Mouse (Mus musculus): ENCODE results near the gene Ifnar1. TPM values are rescaled to one million over a fixed set of nuclear protein-coding genes. Genes with fewer than 3 reads are reported as not detected.

The Ifnar1 gene
- polyA plus RNA-seq, 1 experiment from 2014 or later: 47.3 TPM

GRCm38 (mm10) chr16:91446778-91447511 is 38.1 kb upstream of the Ifnar1 start:
- Histone ChIP-seq H3K36me3 (ENCODE audit: control insufficient read depth, insufficient read depth, low read length) (no peaks in the 10 kb centered on the region), H3K27me3 (ENCODE audit: control insufficient read depth, insufficient read depth, low read length) (no peaks in the 10 kb centered on the region), H3K9me3 (replicated peaks; ENCODE audit: control insufficient read depth, low read length) (no peaks in the 10 kb centered on the region), H3K4me1 (ENCODE audit: control insufficient read depth, insufficient read depth, low read length) (peaks cover 12% of the 10 kb centered on the region), H3K4me3 (replicated peaks; ENCODE audit: low read length) (no peak overlapping the region), H3K4me2 (ENCODE audit: low read depth, low read length) (no peak overlapping the region), H3K9ac (ENCODE audit: low read length) (peak overlapping the region; percentile 20; the same call in 1 of the 2 replicates), H3K27ac (ENCODE audit: low read length) (no peak overlapping the region)
- 72% methylated on average over 8 of the region's 8 CpGs for WGBS
- peak; percentile 42; the same call in 1 of the 2 replicates for ATAC-seq (ENCODE audit: insufficient read depth, low FRiP score)

GRCm38 (mm10) chr16:91447512-91447900 is 37.5 kb upstream of the Ifnar1 start:
- Histone ChIP-seq H3K9me3 (replicated peaks; ENCODE audit: control insufficient read depth, low read length) (no peaks in the 10 kb centered on the region), H3K9ac (ENCODE audit: low read length) (no peak overlapping the region), H3K27ac (ENCODE audit: low read length) (no peak overlapping the region), H3K4me3 (replicated peaks; ENCODE audit: low read length) (no peak overlapping the region), H3K36me3 (ENCODE audit: control insufficient read depth, insufficient read depth, low read length) (no peaks in the 10 kb centered on the region), H3K4me2 (ENCODE audit: low read depth, low read length) (no peak overlapping the region), H3K4me1 (ENCODE audit: control insufficient read depth, insufficient read depth, low read length) (peaks cover 16% of the 10 kb centered on the region), H3K27me3 (ENCODE audit: control insufficient read depth, insufficient read depth, low read length) (no peaks in the 10 kb centered on the region)
- WGBS: 46% methylated on average over 6 of the region's 6 CpGs
- peak; percentile 49; the same call in 1 of the 2 replicates for ATAC-seq (ENCODE audit: insufficient read depth, low FRiP score)

GRCm38 (mm10) chr16:91448088-91448487 is 37.0 kb upstream of the Ifnar1 start:
- 84% methylated on average over 5 of the region's 5 CpGs for WGBS
- H3K27me3 ChIP-seq (ENCODE audit: control insufficient read depth, insufficient read depth, low read length): no peaks in the 10 kb centered on the region
- H3K4me1 ChIP-seq (ENCODE audit: control insufficient read depth, insufficient read depth, low read length): peaks cover 16% of the 10 kb centered on the region
- ATAC-seq (ENCODE audit: insufficient read depth, low FRiP score): no peak
- no peaks in the 10 kb centered on the region for H3K36me3 ChIP-seq (ENCODE audit: control insufficient read depth, insufficient read depth, low read length)
- H3K9ac ChIP-seq (ENCODE audit: low read length): no peak overlapping the region
- no peak overlapping the region for H3K4me2 ChIP-seq (ENCODE audit: low read depth, low read length)
- H3K27ac ChIP-seq (ENCODE audit: low read length): no peak overlapping the region
- no peak overlapping the region for H3K4me3 ChIP-seq (replicated peaks; ENCODE audit: low read length)
- H3K9me3 ChIP-seq (replicated peaks; ENCODE audit: control insufficient read depth, low read length): no peaks in the 10 kb centered on the region

GRCm38 (mm10) chr16:91448895-91449294 is 36.1 kb upstream of the Ifnar1 start:
- H3K36me3 ChIP-seq (ENCODE audit: control insufficient read depth, insufficient read depth, low read length): no peaks in the 10 kb centered on the region
- H3K4me1 ChIP-seq (ENCODE audit: control insufficient read depth, insufficient read depth, low read length): peaks cover 16% of the 10 kb centered on the region
- no peaks in the 10 kb centered on the region for H3K9me3 ChIP-seq (replicated peaks; ENCODE audit: control insufficient read depth, low read length)
- ATAC-seq (ENCODE audit: insufficient read depth, low FRiP score): no peak
- H3K27ac ChIP-seq (ENCODE audit: low read length): no peak overlapping the region
- no peak overlapping the region for H3K9ac ChIP-seq (ENCODE audit: low read length)
- WGBS: 79% methylated on average over 7 of the region's 7 CpGs
- H3K4me3 ChIP-seq (replicated peaks; ENCODE audit: low read length): no peak overlapping the region
- no peak overlapping the region for H3K4me2 ChIP-seq (ENCODE audit: low read depth, low read length)
- H3K27me3 ChIP-seq (ENCODE audit: control insufficient read depth, insufficient read depth, low read length): no peaks in the 10 kb centered on the region

DNA sequence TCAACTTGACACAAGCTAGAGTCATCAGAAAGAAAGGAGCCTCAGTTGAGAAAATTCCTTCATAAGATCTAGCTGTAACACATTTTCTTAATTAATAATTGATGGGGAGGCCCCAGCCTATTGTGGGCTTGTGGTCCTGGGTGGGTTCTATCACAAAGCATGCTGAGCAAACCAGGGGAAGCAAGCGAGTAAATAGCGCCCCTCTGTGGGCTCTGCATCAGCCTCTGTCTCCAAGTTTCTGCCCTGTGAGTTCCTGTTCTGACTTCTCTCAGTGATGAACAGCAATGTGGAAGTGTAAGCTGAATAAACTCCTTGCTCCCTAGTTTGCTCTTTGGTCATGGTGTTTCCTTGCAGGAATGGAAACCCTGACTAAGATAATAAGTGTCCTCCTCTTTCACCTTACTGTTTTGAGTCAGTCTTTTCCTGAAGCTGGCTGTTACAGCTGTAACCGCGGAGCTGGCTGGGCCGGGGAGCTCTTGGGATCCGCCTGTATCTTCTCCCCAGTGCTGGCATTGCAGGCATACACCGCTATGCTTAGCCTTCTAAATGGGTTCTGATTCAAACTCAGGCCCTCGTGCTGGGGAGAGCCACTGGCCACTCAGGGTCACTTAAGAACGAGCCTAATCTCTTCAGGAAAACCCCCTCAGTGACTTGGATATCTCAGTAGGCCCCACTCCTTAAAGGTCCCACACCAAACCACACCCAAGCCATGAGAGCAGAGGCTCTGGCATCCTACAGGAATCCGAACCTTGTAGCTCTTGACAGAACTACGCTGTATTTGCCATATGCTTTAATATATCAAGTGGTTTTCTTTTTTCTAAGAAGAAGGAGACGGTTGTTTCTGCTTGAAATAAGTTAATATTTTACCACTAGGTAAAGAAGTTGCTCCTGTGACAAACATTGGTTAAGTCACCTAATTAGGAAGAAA is 34.6 kb upstream of the Ifnar1 start:
- Histone ChIP-seq H3K4me2 (ENCODE audit: low read depth, low read length) (no peak overlapping the region), H3K27me3 (ENCODE audit: control insufficient read depth, insufficient read depth, low read length) (no peaks in the 10 kb centered on the region), H3K9ac (ENCODE audit: low read length) (no peak overlapping the region), H3K36me3 (ENCODE audit: control insufficient read depth, insufficient read depth, low read length) (no peaks in the 10 kb centered on the region), H3K4me3 (replicated peaks; ENCODE audit: low read length) (no peak overlapping the region), H3K4me1 (ENCODE audit: control insufficient read depth, insufficient read depth, low read length) (peaks cover 16% of the 10 kb centered on the region), H3K9me3 (replicated peaks; ENCODE audit: control insufficient read depth, low read length) (no peaks in the 10 kb centered on the region), H3K27ac (ENCODE audit: low read length) (no peak overlapping the region)
- whole genome bisulfite sequencing: 72% methylated on average over 12 of the region's 12 CpGs
- no peak for ATAC-seq (ENCODE audit: insufficient read depth, low FRiP score)

DNA sequence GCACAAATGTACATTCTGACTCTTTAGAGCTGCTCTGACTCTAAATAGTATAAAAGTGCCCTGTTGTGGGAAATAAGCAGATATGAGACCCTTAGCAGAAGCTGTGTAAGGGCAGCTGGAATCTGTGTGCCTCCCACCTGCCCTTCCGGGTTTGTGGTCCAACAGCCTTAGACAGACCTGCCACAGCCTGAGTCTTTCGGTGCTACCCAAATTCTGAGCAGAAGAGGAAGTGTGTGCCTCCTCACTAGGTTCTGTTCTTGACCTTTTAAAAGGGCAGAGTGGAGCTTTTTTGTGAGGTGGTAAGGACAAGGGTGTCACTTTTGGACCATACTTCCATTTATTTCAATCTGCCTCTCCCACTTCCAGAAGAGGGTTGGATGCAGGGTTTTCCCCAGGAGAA is 33.1 kb upstream of the Ifnar1 start:
- Histone ChIP-seq H3K9me3 (replicated peaks; ENCODE audit: control insufficient read depth, low read length) (no peaks in the 10 kb centered on the region), H3K36me3 (ENCODE audit: control insufficient read depth, insufficient read depth, low read length) (no peaks in the 10 kb centered on the region), H3K9ac (ENCODE audit: low read length) (0 out of 2 replicates have a peak overlapping the region, but pooled peaks have one; percentile 11), H3K4me3 (replicated peaks; ENCODE audit: low read length) (no peak overlapping the region), H3K27me3 (ENCODE audit: control insufficient read depth, insufficient read depth, low read length) (no peaks in the 10 kb centered on the region), H3K4me1 (ENCODE audit: control insufficient read depth, insufficient read depth, low read length) (peaks cover 16% of the 10 kb centered on the region), H3K27ac (ENCODE audit: low read length) (peak overlapping the region; percentile 62), H3K4me2 (ENCODE audit: low read depth, low read length) (no peak overlapping the region)
- ATAC-seq (ENCODE audit: insufficient read depth, low FRiP score): no peak
- 70% methylated on average over 2 of the region's 2 CpGs for WGBS

DNA sequence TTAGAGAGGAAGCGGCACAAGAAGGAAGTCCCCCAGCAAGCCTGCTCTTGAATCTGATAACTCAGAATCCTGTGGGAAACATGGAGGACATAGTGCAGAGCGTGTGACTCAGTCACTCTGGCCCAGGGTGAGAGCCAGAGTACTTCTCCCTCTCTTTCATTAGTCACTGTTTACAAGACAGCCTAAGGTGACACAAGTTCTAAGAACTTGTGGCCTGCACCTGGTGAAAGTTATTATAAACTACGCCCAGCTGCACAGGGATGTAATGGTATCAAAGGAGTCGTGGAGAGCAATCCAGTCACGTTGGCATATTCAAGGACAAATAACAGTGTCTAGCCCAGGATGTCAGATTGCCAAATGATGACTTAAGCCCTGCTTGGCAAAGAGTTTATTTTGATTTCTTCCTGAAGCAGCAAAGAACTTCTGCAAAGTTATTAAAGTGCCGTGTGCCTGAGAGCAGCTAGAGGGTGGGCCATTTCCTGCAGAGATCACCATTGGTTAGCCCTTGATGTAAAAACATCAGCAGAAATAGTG is 32.6 kb upstream of the Ifnar1 start:
- 27% methylated on average over 6 of the region's 6 CpGs for WGBS
- H3K9ac ChIP-seq (ENCODE audit: low read length): 0 out of 2 replicates have a peak overlapping the region, but pooled peaks have one; percentile 11
- H3K4me1 ChIP-seq (ENCODE audit: control insufficient read depth, insufficient read depth, low read length): peaks cover 11% of the 10 kb centered on the region
- peak; percentile 80; the same call in 1 of the 2 replicates for ATAC-seq (ENCODE audit: insufficient read depth, low FRiP score)
- H3K27ac ChIP-seq (ENCODE audit: low read length): no peak overlapping the region
- H3K9me3 ChIP-seq (replicated peaks; ENCODE audit: control insufficient read depth, low read length): no peaks in the 10 kb centered on the region
- H3K36me3 ChIP-seq (ENCODE audit: control insufficient read depth, insufficient read depth, low read length): no peaks in the 10 kb centered on the region
- H3K4me2 ChIP-seq (ENCODE audit: low read depth, low read length): no peak overlapping the region
- no peaks in the 10 kb centered on the region for H3K27me3 ChIP-seq (ENCODE audit: control insufficient read depth, insufficient read depth, low read length)
- no peak overlapping the region for H3K4me3 ChIP-seq (replicated peaks; ENCODE audit: low read length)

GRCm38 (mm10) chr16:91455868-91456267 is 29.2 kb upstream of the Ifnar1 start:
- Histone ChIP-seq H3K4me1 (ENCODE audit: control insufficient read depth, insufficient read depth, low read length) (peaks cover 7% of the 10 kb centered on the region), H3K9ac (ENCODE audit: low read length) (no peak overlapping the region), H3K4me2 (ENCODE audit: low read depth, low read length) (no peak overlapping the region), H3K36me3 (ENCODE audit: control insufficient read depth, insufficient read depth, low read length) (no peaks in the 10 kb centered on the region), H3K9me3 (replicated peaks; ENCODE audit: control insufficient read depth, low read length) (no peaks in the 10 kb centered on the region), H3K27me3 (ENCODE audit: control insufficient read depth, insufficient read depth, low read length) (no peaks in the 10 kb centered on the region), H3K27ac (ENCODE audit: low read length) (no peak overlapping the region), H3K4me3 (replicated peaks; ENCODE audit: low read length) (no peak overlapping the region)
- 66% methylated on average over 4 of the region's 4 CpGs for WGBS
- ATAC-seq (ENCODE audit: insufficient read depth, low FRiP score): no peak

DNA sequence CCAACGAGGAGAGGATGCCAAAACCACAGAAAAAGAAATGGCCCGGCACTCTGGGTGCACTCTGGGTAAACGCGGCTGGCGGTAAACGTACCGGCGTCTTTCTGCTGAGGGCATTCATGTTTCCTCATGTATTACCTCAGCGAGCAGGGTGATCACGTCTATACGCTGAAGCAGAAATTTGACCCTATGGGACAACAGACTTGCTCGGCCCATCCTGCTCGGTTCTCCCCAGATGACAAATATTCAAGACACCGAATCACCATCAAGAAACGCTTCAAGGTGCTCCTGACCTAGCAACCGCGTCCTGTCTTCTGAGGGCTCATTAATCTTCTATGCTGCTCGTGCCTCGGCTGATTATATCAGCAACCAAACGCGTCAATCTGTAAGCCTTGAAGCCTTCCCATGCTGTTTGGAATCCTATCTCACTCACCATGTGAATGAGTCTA is 26.7 kb upstream of the Ifnar1 start:
- 62% methylated on average over 21 of the region's 21 CpGs for WGBS
- Histone ChIP-seq H3K27me3 (ENCODE audit: control insufficient read depth, insufficient read depth, low read length) (no peaks in the 10 kb centered on the region), H3K9me3 (replicated peaks; ENCODE audit: control insufficient read depth, low read length) (no peaks in the 10 kb centered on the region), H3K4me1 (ENCODE audit: control insufficient read depth, insufficient read depth, low read length) (no peaks in the 10 kb centered on the region), H3K36me3 (ENCODE audit: control insufficient read depth, insufficient read depth, low read length) (no peaks in the 10 kb centered on the region), H3K27ac (ENCODE audit: low read length) (no peak overlapping the region), H3K4me3 (replicated peaks; ENCODE audit: low read length) (no peak overlapping the region), H3K4me2 (ENCODE audit: low read depth, low read length) (no peak overlapping the region), H3K9ac (ENCODE audit: low read length) (no peak overlapping the region)
- ATAC-seq (ENCODE audit: insufficient read depth, low FRiP score): no peak
